Mouse (Mus musculus) layer of hippocampus, adult 2 months (tissue): Measurements from ENCODE around the gene Nucb2. TPM values are rescaled to one million over a fixed set of nuclear protein-coding genes. Genes with fewer than 3 reads are reported as not detected.

Source experiments
- DNase-seq, 2 experiments: peaks; one replicate each; pipeline ENCODE4 v3.0.0; 2022; ENCODE audit warnings: low spot score in 2 of 2
- H3K27ac ChIP-seq: fragments of 200-600 bp; 2 replicates; pipeline ENCODE4 v1.8.1; 2022
- H3K4me3 ChIP-seq: fragments of 200-600 bp; 2 replicates; pipeline ENCODE4 v1.8.1; 2022; ENCODE audit warnings: mild to moderate bottlenecking
- CTCF ChIP-seq: fragments of 200-600 bp; conservative IDR thresholded peaks from 2 replicates; pipeline ENCODE4 v1.8.1; 2022; ENCODE audit warnings: antibody characterized with exemption, mild to moderate bottlenecking, moderate library complexity
- total RNA-seq, 2 experiments: library from RNA; stranded (reverse); gene quantifications; 2 replicates each; pipeline ENCODE4 v1.2.3; 2021

Gene Nucb2
- total RNA-seq, 2 experiments from 2014 or later: 22.1 to 24.5 TPM

DNA sequence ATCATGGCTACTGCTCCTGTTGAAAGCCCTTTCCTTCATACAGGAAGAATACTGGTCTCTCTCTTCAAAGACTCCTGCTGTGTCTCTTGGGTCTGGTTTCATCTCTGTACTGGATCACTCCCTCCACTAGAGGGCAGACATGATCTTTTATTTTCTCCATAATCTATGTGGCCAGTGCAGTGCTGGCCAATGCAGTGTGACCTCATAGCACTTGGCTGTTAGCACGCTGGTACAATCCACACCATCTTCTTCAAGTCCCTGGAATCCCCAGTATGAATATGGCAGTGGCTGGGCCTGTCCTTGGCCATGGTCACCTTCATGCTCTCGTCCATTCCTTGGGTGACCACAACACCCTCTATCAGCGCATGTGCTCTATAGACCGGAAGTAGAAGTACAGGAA lies 27.1 kb downstream of the Nucb2 start:
- H3K4me3 ChIP-seq: no peak overlapping the region
- peak; percentile 23 to 40 for DNase-seq
- no peak overlapping the region for H3K27ac ChIP-seq
- TF ChIP-seq CTCF: peak; percentile 87

DNA sequence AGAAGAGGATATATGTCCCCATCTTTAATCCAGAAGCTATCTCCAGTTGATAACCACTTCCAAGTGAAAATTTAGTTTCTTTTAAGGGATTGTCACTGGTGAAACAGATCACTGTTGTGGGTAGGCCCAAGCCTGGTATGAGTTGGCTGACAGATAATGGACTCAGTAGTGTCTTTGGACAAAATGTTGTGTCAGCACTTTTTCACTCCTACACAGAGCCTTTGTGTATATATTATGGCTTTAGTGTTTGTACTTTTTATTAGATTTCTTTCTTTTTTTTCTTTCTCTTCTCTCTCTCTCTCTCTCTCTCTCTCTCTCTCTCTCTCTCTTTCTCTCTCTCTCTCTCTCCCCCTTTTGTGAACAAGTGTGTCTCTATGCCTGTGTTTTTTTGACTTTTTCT lies 52.7 kb downstream of the Nucb2 start:
- no peak overlapping the region for H3K4me3 ChIP-seq
- TF ChIP-seq CTCF: no peak
- DNase-seq: no peak
- H3K27ac ChIP-seq: no peak overlapping the region

DNA sequence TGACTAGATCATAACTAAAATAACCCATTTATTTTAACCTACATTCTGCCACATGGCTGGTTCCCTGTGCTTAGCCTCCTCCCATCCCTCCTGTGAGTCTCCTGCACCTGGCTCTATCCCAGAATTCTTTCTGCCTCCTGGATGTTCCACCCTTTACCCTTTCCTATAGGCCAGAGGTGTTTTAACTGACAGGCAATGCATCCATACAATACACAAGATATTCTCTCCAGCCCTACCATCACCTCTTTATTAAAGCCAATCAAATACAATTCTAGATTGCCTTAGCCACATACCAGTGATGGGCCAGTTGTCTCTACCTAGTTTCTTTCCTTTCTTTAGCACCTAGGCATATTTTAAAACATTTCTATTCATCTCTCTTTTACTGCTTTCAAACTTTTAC lies 70.4 kb downstream of the Nucb2 start:
- DNase-seq: no peak
- TF ChIP-seq CTCF: no peak
- H3K4me3 ChIP-seq: no peak overlapping the region
- H3K27ac ChIP-seq: no peak overlapping the region

Other genes starting within 250 kb of the Nucb2 start
- gene Plekha7, start 196.0 kb upstream of the Nucb2 start, total RNA-seq: 10 to 100 TPM; 17.2 to 19.1 TPM
- 100 to 1,000 TPM; 242 to 244 TPM for gene Rps13, start 170.2 kb upstream of the Nucb2 start, total RNA-seq
- gene Pik3c2a, start 60.9 kb upstream of the Nucb2 start, total RNA-seq: 10 to 100 TPM; 28.9 to 31.0 TPM